Mouse (Mus musculus): ENCODE results near the gene Lclat1.

DNA sequence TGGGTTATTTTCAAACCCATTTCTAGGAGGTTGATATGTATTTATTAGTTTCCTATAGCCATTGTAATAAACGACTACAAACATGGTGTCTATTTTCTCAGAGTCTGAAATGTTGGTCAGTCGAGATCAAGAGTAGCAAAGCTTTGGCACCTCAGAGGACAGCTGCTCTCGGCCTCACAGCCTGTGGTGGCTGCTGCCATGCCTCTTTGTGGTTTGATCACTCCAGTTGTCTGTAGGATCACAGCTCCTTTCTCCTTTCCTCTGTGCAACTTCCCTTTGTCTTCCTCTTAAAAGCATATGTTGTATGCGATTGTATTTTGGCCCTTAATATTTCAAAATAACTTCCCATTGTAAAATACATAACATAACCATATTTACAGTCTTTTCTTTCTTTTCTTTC lies 10.9 kb downstream of the Lclat1 start:
- TF ChIP-seq POLR2A (IDR thresholded peaks at IDR 0.05; ENCODE audit: borderline replicate concordance, low read depth, low read length) (no peak), CTCF (IDR thresholded peaks at IDR 0.05; ENCODE audit: low read depth, low read length) (no peak)

Measured in bone marrow macrophage, adult 2 months (primary cell).